Mouse (Mus musculus) megakaryocyte-erythroid progenitor cell, adult 5-6 weeks (primary cell): Measurements from ENCODE around the gene Tra2b. TPM values are rescaled to one million over a fixed set of nuclear protein-coding genes. Genes with fewer than 3 reads are reported as not detected.
"Not testable (repeated sequence)": the region's sequence is repeated elsewhere in the genome, so short reads cannot be mapped to it uniquely, and the experiment has no call there.

Experiments used
- ATAC-seq: replicated peaks from 2 replicates; pipeline ENCODE4 v1.8.0; 2016; ENCODE audit warnings: mild to moderate bottlenecking, inconsistent platforms; ENCODE audit not compliant: severe bottlenecking, poor library complexity, low FRiP score, low TSS enrichment
- total RNA-seq, 2 experiments: library from RNA; stranded (forward) in 1 of 2; stranded (reverse) in 1 of 2; fragments of 200-1000, 215-1000 nt in 1 of 2; fragments of >200 nt in 1 of 2; fragmentation: Nextera tagmentation in 1 of 2; gene quantifications; 2 replicates each; pipeline ENCODE4 v1.2.3; 2014 to 2017

Tra2b gene
- total RNA-seq, 2 experiments from 2014 or later, result 286 to 749 TPM

- ATAC-seq, result no peak
Measured at GRCm38 (mm10) chr16:22250307-22250706, 15.5 kb downstream of the Tra2b start.

- ATAC-seq, result no peak
Measured at GRCm38 (mm10) chr16:22249754-22250153, 16.1 kb downstream of the Tra2b start.

- ATAC-seq, result no peak
Measured at GRCm38 (mm10) chr16:22242239-22242866, 23.5 kb downstream of the Tra2b start.

GRCm38 (mm10) chr16:22241376-22242238 lies 24.2 kb downstream of the Tra2b start:
- ATAC-seq, result peak; percentile 15; the same call in 1 of the 2 replicates

GRCm38 (mm10) chr16:22240856-22241255 lies 24.9 kb downstream of the Tra2b start:
- no peak for ATAC-seq

GRCm38 (mm10) chr16:22239978-22240377 lies 25.8 kb downstream of the Tra2b start:
- no peak for ATAC-seq

- ATAC-seq, result no peak
Measured at GRCm38 (mm10) chr16:22238928-22239620, 26.7 kb downstream of the Tra2b start.

GRCm38 (mm10) chr16:22238402-22238801 lies 27.4 kb downstream of the Tra2b start:
- ATAC-seq, result not testable (repeated sequence)

GRCm38 (mm10) chr16:22236814-22237213 lies 29.0 kb downstream of the Tra2b start:
- no peak for ATAC-seq

- ATAC-seq, result no peak
Measured at GRCm38 (mm10) chr16:22234535-22234934, 31.3 kb downstream of the Tra2b start.

- ATAC-seq, result not testable (repeated sequence)
Measured at GRCm38 (mm10) chr16:22230276-22230675, 35.5 kb downstream of the Tra2b start.

GRCm38 (mm10) chr16:22203501-22203900 lies 62.3 kb downstream of the Tra2b start:
- no peak for ATAC-seq

- no peak for ATAC-seq
Measured at GRCm38 (mm10) chr16:22201858-22202257, 63.9 kb downstream of the Tra2b start.

- ATAC-seq, result no peak
Measured at GRCm38 (mm10) chr16:22200476-22200875, 65.3 kb downstream of the Tra2b start.

Other genes starting within 250 kb of the Tra2b start
- 1.5 TPM in 1 of 2 replicates, not detected in the other for gene Igf2bp2, start 102.7 kb downstream of the Tra2b start, total RNA-seq (2014; fragmentation: Nextera tagmentation)
- 1.0 and 1.2 TPM in 2 replicates for gene Igf2bp2, start 102.7 kb downstream of the Tra2b start, total RNA-seq (2017)
- gene Etv5, start 173.7 kb upstream of the Tra2b start, total RNA-seq (2014; fragmentation: Nextera tagmentation), result 9.9 and 17.0 TPM in 2 replicates
- gene Etv5, start 173.7 kb upstream of the Tra2b start, total RNA-seq (2017), result 2.6 and 2.9 TPM in 2 replicates